Mouse (Mus musculus): Measurements from ENCODE around the gene Lrrfip2. TPM values are rescaled to one million over a fixed set of nuclear protein-coding genes. Genes with fewer than 3 reads are reported as not detected.
A peak's percentile ranks its signal among the peaks of the same experiment; 100 is the strongest.

Gene Lrrfip2
- polyA plus RNA-seq, 1 experiment from 2014 or later, result 40.3 TPM

DNA sequence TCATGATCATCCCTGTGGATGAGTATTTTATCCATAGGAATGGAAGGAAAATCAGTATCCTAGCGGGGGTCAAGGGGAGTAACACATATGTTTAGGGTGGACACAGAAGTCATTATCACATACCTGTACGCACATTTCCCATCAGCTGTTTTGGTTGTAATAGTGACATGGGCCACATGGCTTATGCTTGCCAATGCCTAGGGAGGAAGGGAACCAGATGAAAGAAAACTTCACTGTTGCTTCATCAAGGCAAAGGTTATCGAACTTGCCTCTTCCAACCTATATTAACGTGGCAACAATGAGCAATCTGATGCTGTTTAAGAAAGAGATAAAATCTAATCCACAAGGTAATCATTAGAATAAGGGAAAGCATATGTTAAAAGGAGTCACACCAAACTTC is 144.0 kb downstream of the Lrrfip2 start:
- 84% methylated on average over 4 of the region's 4 CpGs for WGBS
- DNase-seq (ENCODE audit: low spot score) (no peak), ATAC-seq (replicated peaks; ENCODE audit: low FRiP score) (no peak)
- Histone ChIP-seq H3K36me3 (ENCODE audit: control insufficient read depth, insufficient read depth, low read length) (peaks cover 36% of the 10 kb centered on the region), H3K27me3 (replicated peaks; ENCODE audit: control insufficient read depth, insufficient read depth, low read length) (no peaks in the 10 kb centered on the region), H3K4me2 (no peak overlapping the region), H3K4me1 (replicated peaks; ENCODE audit: control insufficient read depth, insufficient read depth, low read length) (no peaks in the 10 kb centered on the region), H3K9me3 (ENCODE audit: control insufficient read depth, low read length) (no peaks in the 10 kb centered on the region), H3K4me3 (ENCODE audit: low read depth, low read length) (no peak overlapping the region), H3K9ac (ENCODE audit: low read depth, low read length) (no peak overlapping the region), H3K27ac (ENCODE audit: low read depth, low read length) (no peak overlapping the region)

GRCm38 (mm10) chr9:111267998-111268397 is 150.6 kb downstream of the Lrrfip2 start:
- H3K4me1 ChIP-seq (replicated peaks; ENCODE audit: control insufficient read depth, insufficient read depth, low read length), result peaks cover 7% of the 10 kb centered on the region
- H3K9ac ChIP-seq (ENCODE audit: low read depth, low read length), result no peak overlapping the region
- H3K4me2 ChIP-seq, result no peak overlapping the region
- no peak overlapping the region for H3K4me3 ChIP-seq (ENCODE audit: low read depth, low read length)
- no peaks in the 10 kb centered on the region for H3K27me3 ChIP-seq (replicated peaks; ENCODE audit: control insufficient read depth, insufficient read depth, low read length)
- no peak for ATAC-seq (replicated peaks; ENCODE audit: low FRiP score)
- 99% methylated on average over 2 of the region's 2 CpGs for WGBS
- H3K9me3 ChIP-seq (ENCODE audit: control insufficient read depth, low read length), result no peaks in the 10 kb centered on the region
- peaks cover 12% of the 10 kb centered on the region; the same call in 1 of the 2 replicates for H3K36me3 ChIP-seq (ENCODE audit: control insufficient read depth, insufficient read depth, low read length)
- DNase-seq (ENCODE audit: low spot score), result no peak
- H3K27ac ChIP-seq (ENCODE audit: low read depth, low read length), result no peak overlapping the region

DNA sequence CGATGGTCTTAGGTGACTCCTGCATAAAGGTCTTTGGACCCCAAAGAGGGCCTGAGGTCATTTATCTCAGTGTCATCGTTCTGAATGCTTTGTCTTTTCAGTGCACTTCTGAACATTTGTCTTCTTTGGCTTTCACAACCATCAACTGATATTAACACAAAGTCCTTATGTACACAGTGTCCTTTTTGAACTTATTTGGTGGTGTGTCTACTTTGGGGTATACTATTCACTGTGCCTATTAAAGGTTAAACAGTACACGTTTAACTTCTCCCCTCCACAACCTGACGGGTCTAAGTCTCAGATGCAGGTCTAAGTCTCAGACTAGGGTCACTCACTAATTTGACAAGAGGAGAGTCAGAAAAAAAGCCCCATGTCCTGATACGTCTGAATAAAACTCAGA is 153.2 kb downstream of the Lrrfip2 start:
- DNase-seq (ENCODE audit: low spot score) (no peak), ATAC-seq (replicated peaks; ENCODE audit: low FRiP score) (no peak)
- Histone ChIP-seq H3K4me3 (ENCODE audit: low read depth, low read length) (peak overlapping the region; percentile 76), H3K9ac (ENCODE audit: low read depth, low read length) (peak overlapping the region; percentile 84), H3K27ac (ENCODE audit: low read depth, low read length) (peak overlapping the region; percentile 81), H3K36me3 (ENCODE audit: control insufficient read depth, insufficient read depth, low read length) (peaks cover 11% of the 10 kb centered on the region; the same call in 1 of the 2 replicates), H3K4me1 (replicated peaks; ENCODE audit: control insufficient read depth, insufficient read depth, low read length) (peaks cover 23% of the 10 kb centered on the region), H3K4me2 (peak overlapping the region; percentile 77), H3K9me3 (ENCODE audit: control insufficient read depth, low read length) (no peaks in the 10 kb centered on the region), H3K27me3 (replicated peaks; ENCODE audit: control insufficient read depth, insufficient read depth, low read length) (no peaks in the 10 kb centered on the region)
- WGBS, result 10% methylated on average over 5 of the region's 5 CpGs

DNA sequence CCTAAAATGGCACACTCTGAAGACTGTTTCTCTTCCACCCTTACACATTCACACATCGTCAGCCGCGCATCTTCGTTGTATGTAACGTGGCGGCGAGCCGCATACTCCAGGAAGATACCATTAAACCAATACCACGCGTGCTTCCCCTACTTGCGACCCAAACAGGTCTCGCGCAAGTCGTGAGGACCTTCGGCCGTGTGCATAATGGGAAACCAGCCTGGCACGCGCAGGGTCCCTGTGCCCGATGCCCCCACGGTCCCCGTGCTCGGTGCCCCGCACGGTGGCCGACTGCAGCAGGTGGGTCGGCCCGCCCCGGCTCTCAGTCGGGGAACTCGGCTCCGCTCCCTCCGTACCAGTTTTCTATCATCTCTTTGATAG is 153.7 kb downstream of the Lrrfip2 start:
- Histone ChIP-seq H3K27me3 (replicated peaks; ENCODE audit: control insufficient read depth, insufficient read depth, low read length) (no peaks in the 10 kb centered on the region), H3K4me3 (ENCODE audit: low read depth, low read length) (peak overlapping the region; percentile 76), H3K27ac (ENCODE audit: low read depth, low read length) (peak overlapping the region; percentile 81), H3K36me3 (ENCODE audit: control insufficient read depth, insufficient read depth, low read length) (peaks cover 11% of the 10 kb centered on the region; the same call in 1 of the 2 replicates), H3K4me2 (peak overlapping the region; percentile 77), H3K4me1 (replicated peaks; ENCODE audit: control insufficient read depth, insufficient read depth, low read length) (peaks cover 26% of the 10 kb centered on the region), H3K9ac (ENCODE audit: low read depth, low read length) (peak overlapping the region; percentile 84), H3K9me3 (ENCODE audit: control insufficient read depth, low read length) (no peaks in the 10 kb centered on the region)
- under 1% methylated on average over 32 of the region's 32 CpGs for WGBS
- DNase-seq (ENCODE audit: low spot score) (no peak), ATAC-seq (replicated peaks; ENCODE audit: low FRiP score) (peak; percentile 56)

GRCm38 (mm10) chr9:111271434-111272160 is 154.2 kb downstream of the Lrrfip2 start, which contains the start of the genes Mlh1 and Epm2aip1:
Gene Mlh1, minus strand, starts transcription at chr9:111271791.
Gene Epm2aip1, plus strand, starts transcription at chr9:111271929.
- ATAC-seq (replicated peaks; ENCODE audit: low FRiP score), result peak; percentile 99
- Histone ChIP-seq H3K4me1 (replicated peaks; ENCODE audit: control insufficient read depth, insufficient read depth, low read length) (peaks cover 26% of the 10 kb centered on the region), H3K27me3 (replicated peaks; ENCODE audit: control insufficient read depth, insufficient read depth, low read length) (no peaks in the 10 kb centered on the region), H3K4me3 (ENCODE audit: low read depth, low read length) (peak within 1 kb of the TSS; percentile 76), H3K27ac (ENCODE audit: low read depth, low read length) (peak within 1 kb of the TSS; percentile 95), H3K9me3 (ENCODE audit: control insufficient read depth, low read length) (no peaks in the 10 kb centered on the region), H3K36me3 (ENCODE audit: control insufficient read depth, insufficient read depth, low read length) (peaks cover 9% of the 10 kb centered on the region; the same call in 1 of the 2 replicates), H3K4me2 (peak within 1 kb of the TSS; percentile 92), H3K9ac (ENCODE audit: low read depth, low read length) (peak within 1 kb of the TSS; percentile 88)
- under 1% methylated on average over 64 of the region's 64 CpGs for WGBS
- peak; percentile 95 for DNase-seq (ENCODE audit: low spot score)

- DNase-seq (ENCODE audit: low spot score), result no peak
- peaks cover 26% of the 10 kb centered on the region for H3K4me1 ChIP-seq (replicated peaks; ENCODE audit: control insufficient read depth, insufficient read depth, low read length)
- no peak for ATAC-seq (replicated peaks; ENCODE audit: low FRiP score)
These were observed 155.0 kb downstream of the Lrrfip2 start for GRCm38 (mm10) chr9:111272356-111272755.

DNA sequence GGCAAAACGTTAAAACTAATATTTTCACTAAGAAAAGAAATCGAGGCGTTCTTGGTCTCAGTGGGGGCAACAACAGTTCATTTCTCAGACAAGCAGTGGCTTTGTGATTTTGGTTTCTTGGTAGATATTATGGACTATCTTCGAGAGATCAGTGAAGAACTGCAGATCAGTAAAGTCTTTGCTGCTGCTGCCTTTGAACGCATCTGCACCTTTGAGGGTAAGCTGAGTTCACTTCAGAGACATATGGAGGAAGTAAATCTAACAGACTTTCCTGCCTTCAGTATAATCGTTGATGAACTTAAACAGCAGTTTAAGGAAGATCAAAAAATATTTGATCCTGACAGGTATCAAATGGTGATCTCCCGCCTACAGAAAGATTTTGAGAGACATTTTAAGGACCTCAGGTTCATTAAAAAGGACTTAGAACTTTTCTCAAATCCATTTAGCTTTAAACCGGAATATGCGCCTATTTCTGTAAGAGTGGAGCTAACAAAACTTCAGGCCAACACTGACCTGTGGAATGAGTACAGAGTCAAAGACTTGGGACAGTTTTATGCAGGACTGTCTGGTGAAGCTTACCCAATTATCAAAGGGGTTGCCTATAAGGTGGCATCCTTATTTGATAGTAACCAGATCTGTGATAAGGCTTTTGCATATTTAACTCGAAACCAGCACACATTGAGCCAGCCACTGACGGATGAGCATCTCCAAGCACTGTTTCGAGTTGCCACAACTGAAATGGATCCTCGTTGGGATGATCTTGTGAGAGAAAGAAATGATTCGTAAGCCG is 155.8 kb downstream of the Lrrfip2 start:
- WGBS, result 71% methylated on average over 15 of the region's 15 CpGs
- Histone ChIP-seq H3K9ac (ENCODE audit: low read depth, low read length) (peak overlapping the region; percentile 88), H3K4me2 (peak overlapping the region; percentile 92), H3K9me3 (ENCODE audit: control insufficient read depth, low read length) (no peaks in the 10 kb centered on the region), H3K27ac (ENCODE audit: low read depth, low read length) (no peak overlapping the region), H3K4me1 (replicated peaks; ENCODE audit: control insufficient read depth, insufficient read depth, low read length) (peaks cover 26% of the 10 kb centered on the region), H3K27me3 (replicated peaks; ENCODE audit: control insufficient read depth, insufficient read depth, low read length) (no peaks in the 10 kb centered on the region), H3K36me3 (ENCODE audit: control insufficient read depth, insufficient read depth, low read length) (peaks cover 3% of the 10 kb centered on the region; the same call in 1 of the 2 replicates), H3K4me3 (ENCODE audit: low read depth, low read length) (peak overlapping the region; percentile 76)
- ATAC-seq (replicated peaks; ENCODE audit: low FRiP score) (no peak), DNase-seq (ENCODE audit: low spot score) (no peak)

More at GRCm38 (mm10) chr9:111272356-111272755, 155.0 kb downstream of the Lrrfip2 start:
- peak overlapping the region; percentile 92 for H3K4me2 ChIP-seq
- no peaks in the 10 kb centered on the region for H3K9me3 ChIP-seq (ENCODE audit: control insufficient read depth, low read length)
- peaks cover 6% of the 10 kb centered on the region; the same call in 1 of the 2 replicates for H3K36me3 ChIP-seq (ENCODE audit: control insufficient read depth, insufficient read depth, low read length)
- H3K9ac ChIP-seq (ENCODE audit: low read depth, low read length), result peak overlapping the region; percentile 88
- WGBS, result 11% methylated on average over 19 of the region's 19 CpGs
- H3K27me3 ChIP-seq (replicated peaks; ENCODE audit: control insufficient read depth, insufficient read depth, low read length), result no peaks in the 10 kb centered on the region
- peak overlapping the region; percentile 76 for H3K4me3 ChIP-seq (ENCODE audit: low read depth, low read length)
- H3K27ac ChIP-seq (ENCODE audit: low read depth, low read length), result peak overlapping the region; percentile 95

GRCm38 (mm10) chr9:111273958-111274357 is 156.6 kb downstream of the Lrrfip2 start:
- H3K4me2 ChIP-seq, result peak overlapping the region; percentile 92

More at GRCm38 (mm10) chr9:111273958-111274357, 156.6 kb downstream of the Lrrfip2 start:
- peak overlapping the region; percentile 76; the same call in 1 of the 2 replicates for H3K4me3 ChIP-seq (ENCODE audit: low read depth, low read length)
- H3K36me3 ChIP-seq (ENCODE audit: control insufficient read depth, insufficient read depth, low read length), result peaks cover 3% of the 10 kb centered on the region; the same call in 1 of the 2 replicates
- 89% methylated on average over 1 of the region's 1 CpGs for WGBS
- H3K9me3 ChIP-seq (ENCODE audit: control insufficient read depth, low read length), result no peaks in the 10 kb centered on the region
- peaks cover 26% of the 10 kb centered on the region for H3K4me1 ChIP-seq (replicated peaks; ENCODE audit: control insufficient read depth, insufficient read depth, low read length)
- no peak overlapping the region for H3K9ac ChIP-seq (ENCODE audit: low read depth, low read length)
- no peaks in the 10 kb centered on the region for H3K27me3 ChIP-seq (replicated peaks; ENCODE audit: control insufficient read depth, insufficient read depth, low read length)
- no peak overlapping the region for H3K27ac ChIP-seq (ENCODE audit: low read depth, low read length)
- ATAC-seq (replicated peaks; ENCODE audit: low FRiP score) (no peak), DNase-seq (ENCODE audit: low spot score) (no peak)

Measured in liver, embryonic 11.5 days (tissue).